Mouse (Mus musculus) heart, embryonic 13.5 days (tissue): ENCODE results near the gene Hnrnph1. TPM values are rescaled to one million over a fixed set of nuclear protein-coding genes. Genes with fewer than 3 reads are reported as not detected.

Experiments
- microRNA counts: library from miRNA; unstranded; fragments of <30 nt; microRNA quantifications from one replicate; lab custom pipeline; 2016
- microRNA-seq: library from miRNA; unstranded; fragments of <30 nt; microRNA quantifications from one replicate; pipeline ENCODE4, GENCODE M21; 2016
- polyA plus RNA-seq: library from polyadenylated mRNA; unstranded; fragments of >200 nt; fragmentation: Nextera tagmentation; extraction: Ambion mirVana; gene quantifications from 2 replicates; pipeline ENCODE4 v1.2.1, GENCODE M21; 2015

The Hnrnph1 gene
- polyA plus RNA-seq, 1 experiment from 2014 or later = 232 TPM

MicroRNAs encoded within 50 kb of the gene (microRNA counts, 519-probe panel; counts per million panel counts)
- microRNA mmu-miR-804 (lab: Ali Mortazavi, UCI) = 3,326 counts per million, percentile 68 among the panel's probes with 10 or more counts

Small RNA genes within 50 kb of the gene (microRNA-seq; reads per million reads assigned to microRNA genes)
- not detected for gene Mir804

Other genes starting within 250 kb of the Hnrnph1 start
- gene Tbc1d9b, start 245.6 kb upstream of the Hnrnph1 start, polyA plus RNA-seq = 26.5 and 26.8 TPM in 2 replicates
- 12.8 and 13.0 TPM in 2 replicates for gene Mrnip, start 202.5 kb upstream of the Hnrnph1 start, polyA plus RNA-seq
- gene Sqstm1, start 166.2 kb upstream of the Hnrnph1 start, polyA plus RNA-seq = 265 and 277 TPM in 2 replicates
- 22.2 and 25.2 TPM in 2 replicates for gene Mgat4b, start 166.1 kb upstream of the Hnrnph1 start, polyA plus RNA-seq
- gene Ltc4s, start 138.4 kb upstream of the Hnrnph1 start, polyA plus RNA-seq = 1.1 and 2.9 TPM in 2 replicates
- 2.5 and 2.7 TPM in 2 replicates for gene Maml1, start 84.7 kb upstream of the Hnrnph1 start, polyA plus RNA-seq
- gene Canx, start 51.3 kb upstream of the Hnrnph1 start, polyA plus RNA-seq = 262 and 285 TPM in 2 replicates
- not detected in 2 replicates for gene Cby3, start 22.5 kb upstream of the Hnrnph1 start, polyA plus RNA-seq
- gene Rufy1, start 54.1 kb downstream of the Hnrnph1 start, polyA plus RNA-seq = 19.5 and 22.2 TPM in 2 replicates
- 6.7 and 7.0 TPM in 2 replicates for gene Adamts2, start 225.1 kb downstream of the Hnrnph1 start, polyA plus RNA-seq